Mouse (Mus musculus) liver, adult 2 months (tissue): Measurements from ENCODE around the gene Pik3c2b. TPM values are rescaled to one million over a fixed set of nuclear protein-coding genes. Genes with fewer than 3 reads are reported as not detected.
A peak's percentile ranks its signal among the peaks of the same experiment; 100 is the strongest.

ENCODE experiments used
- DNase-seq: peaks from one replicate; pipeline ENCODE4 v3.0.0-alpha.2; 2011; ENCODE audit warnings: low read depth, low spot score; ENCODE audit errors: extremely low read depth
- H3K27ac ChIP-seq: fragments of 200-500 bp; replicated peaks from 2 replicates; pipeline ENCODE4 v1.5.1; 2012; ENCODE audit warnings: low read depth, mild to moderate bottlenecking, control low read depth, inconsistent platforms, low read length; ENCODE audit not compliant: insufficient read depth
- H3K27me3 ChIP-seq: fragments of 200-500 bp; 2 replicates; pipeline ENCODE4 v1.6.1; 2012; ENCODE audit warnings: mild to moderate bottlenecking, moderate library complexity, low read length, inconsistent platforms; ENCODE audit not compliant: control insufficient read depth, insufficient read depth
- H3K36me3 ChIP-seq: fragments of 200-500 bp; 2 replicates; pipeline ENCODE4 v1.6.1; 2012; ENCODE audit warnings: low read length, inconsistent platforms; ENCODE audit not compliant: control insufficient read depth, insufficient read depth
- H3K4me1 ChIP-seq: fragments of 200-500 bp; 2 replicates; pipeline ENCODE4 v1.6.1; 2011; ENCODE audit warnings: low read length; ENCODE audit not compliant: control insufficient read depth, insufficient read depth
- H3K4me3 ChIP-seq: fragments of 200-500 bp; 2 replicates; pipeline ENCODE4 v1.5.1; 2011; ENCODE audit warnings: low read depth, mild to moderate bottlenecking, control low read depth, low read length, moderate library complexity; ENCODE audit not compliant: insufficient read depth
- H3K79me2 ChIP-seq: fragments of 200-500 bp; 2 replicates; pipeline ENCODE4 v1.6.1; 2012; ENCODE audit warnings: inconsistent platforms, mild to moderate bottlenecking, low read length, moderate library complexity; ENCODE audit not compliant: control insufficient read depth, insufficient read depth
- H3K9ac ChIP-seq: fragments of 200-500 bp; 2 replicates; pipeline ENCODE4 v1.6.1; 2012; ENCODE audit warnings: low read depth, mild to moderate bottlenecking, control low read depth, inconsistent platforms, low read length
- CTCF ChIP-seq: fragments of 200-500 bp; IDR thresholded peaks from 2 replicates; pipeline ENCODE4 v1.5.1; 2011; ENCODE audit warnings: low read depth, low read length, control low read depth
- POLR2A ChIP-seq: fragments of 200-500 bp; IDR thresholded peaks from 2 replicates; pipeline ENCODE4 v1.6.1; 2011; ENCODE audit warnings: low read length, control low read depth; ENCODE audit not compliant: insufficient read depth; ENCODE audit errors: extremely low read depth
- WGBS: fragments of 180-500 bp; shearing (Covaris S2); methylation state at CpG from one replicate; pipeline ENCODE4 v1.1.7; 2018; 5-methylcytosine and 5-hydroxymethylcytosine counted together
- polyA plus RNA-seq: library from polyadenylated mRNA; depleted of rRNA; stranded (reverse); fragments of >200 nt; gene quantifications from 2 replicates; pipeline ENCODE4 v1.2.3, GENCODE M21; 2012
- total RNA-seq: library from RNA; depleted of rRNA; stranded (reverse); fragments of >200 nt; gene quantifications from 2 replicates; pipeline ENCODE4 v1.2.3, GENCODE M21; 2014

Pik3c2b gene
- total and polyA plus RNA-seq, 2 experiments, result 2.5 to 3.3 TPM

DNA sequence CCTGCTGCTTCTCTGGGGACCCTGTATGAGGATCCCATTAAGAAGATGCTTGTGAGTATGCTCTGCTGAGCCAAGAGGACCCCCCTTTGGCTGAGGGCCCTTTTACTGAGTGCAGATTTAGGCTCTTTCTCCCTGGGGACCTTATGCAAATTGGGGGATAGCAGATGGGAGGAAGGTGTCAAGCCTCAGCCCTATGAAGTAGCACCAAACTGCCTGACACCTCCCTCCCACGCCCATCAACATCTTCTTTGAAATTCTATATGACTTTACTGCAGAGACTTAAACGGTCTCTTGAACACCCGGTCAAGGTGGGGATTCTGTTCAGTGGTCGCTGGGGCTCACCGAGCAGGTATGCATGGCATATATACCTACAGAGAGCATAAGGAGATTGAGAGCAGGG, 7.6 kb downstream of the Pik3c2b start:
- Histone ChIP-seq H3K27ac (0 out of 2 replicates have a peak overlapping the region, but pooled peaks have one; percentile 2), H3K4me3 (no peak overlapping the region)

GRCm38 (mm10) chr1:133054326-133054725, 8.9 kb downstream of the Pik3c2b start:
- Histone ChIP-seq H3K79me2 (peaks cover 2% of the 10 kb centered on the region; the same call in 1 of the 2 replicates), H3K36me3 (no peaks in the 10 kb centered on the region), H3K9ac (no peak overlapping the region), H3K27ac (no peak overlapping the region), H3K4me3 (no peak overlapping the region), H3K27me3 (no peaks in the 10 kb centered on the region), H3K4me1 (peaks cover 2% of the 10 kb centered on the region)
- 77% methylated on average over 8 of the region's 8 CpGs for WGBS
- TF ChIP-seq CTCF (no peak), POLR2A (no peak)
- no peak for DNase-seq

More for the DNA sequence above, 7.6 kb downstream of the Pik3c2b start:
- DNase-seq, result no peak
- WGBS, result 75% methylated on average over 5 of the region's 5 CpGs
- H3K36me3 ChIP-seq, result no peaks in the 10 kb centered on the region
- no peaks in the 10 kb centered on the region for H3K27me3 ChIP-seq
- no peak overlapping the region for H3K9ac ChIP-seq
- peaks cover 2% of the 10 kb centered on the region; the same call in 1 of the 2 replicates for H3K79me2 ChIP-seq
- H3K4me1 ChIP-seq, result peaks cover 2% of the 10 kb centered on the region
- TF ChIP-seq POLR2A (no peak), CTCF (no peak)

- H3K9ac ChIP-seq, result no peak overlapping the region
- no peak overlapping the region for H3K27ac ChIP-seq
- H3K4me3 ChIP-seq, result no peak overlapping the region
Measured at GRCm38 (mm10) chr1:133057345-133058034, 12.0 kb downstream of the Pik3c2b start.

GRCm38 (mm10) chr1:133059592-133059991, 14.1 kb downstream of the Pik3c2b start:
- TF ChIP-seq CTCF (no peak), POLR2A (no peak)
- H3K36me3 ChIP-seq, result no peaks in the 10 kb centered on the region
- no peaks in the 10 kb centered on the region; the same call in 1 of the 2 replicates for H3K79me2 ChIP-seq
- WGBS, result 89% methylated on average over 2 of the region's 2 CpGs
- H3K9ac ChIP-seq, result no peak overlapping the region
- H3K27ac ChIP-seq, result no peak overlapping the region
- no peak overlapping the region for H3K4me3 ChIP-seq
- no peaks in the 10 kb centered on the region for H3K27me3 ChIP-seq
- H3K4me1 ChIP-seq, result peaks cover 2% of the 10 kb centered on the region
- DNase-seq, result no peak

More at GRCm38 (mm10) chr1:133057345-133058034, 12.0 kb downstream of the Pik3c2b start:
- peaks cover 2% of the 10 kb centered on the region for H3K4me1 ChIP-seq
- H3K27me3 ChIP-seq, result no peaks in the 10 kb centered on the region
- H3K36me3 ChIP-seq, result no peaks in the 10 kb centered on the region
- DNase-seq, result no peak
- 18% methylated on average over 7 of the region's 7 CpGs for WGBS
- H3K79me2 ChIP-seq, result peaks cover 2% of the 10 kb centered on the region; the same call in 1 of the 2 replicates
- TF ChIP-seq POLR2A (no peak), CTCF (no peak)

GRCm38 (mm10) chr1:133060681-133061080, 15.2 kb downstream of the Pik3c2b start:
- peaks cover 2% of the 10 kb centered on the region for H3K4me1 ChIP-seq
- no peaks in the 10 kb centered on the region for H3K27me3 ChIP-seq
- H3K9ac ChIP-seq, result no peak overlapping the region
- no peaks in the 10 kb centered on the region; the same call in 1 of the 2 replicates for H3K79me2 ChIP-seq
- no peak for TF ChIP-seq POLR2A
- TF ChIP-seq CTCF, result no peak
- H3K4me3 ChIP-seq, result no peak overlapping the region
- no peak for DNase-seq
- H3K36me3 ChIP-seq, result no peaks in the 10 kb centered on the region
- 72% methylated on average over 4 of the region's 4 CpGs for WGBS
- no peak overlapping the region for H3K27ac ChIP-seq

DNA sequence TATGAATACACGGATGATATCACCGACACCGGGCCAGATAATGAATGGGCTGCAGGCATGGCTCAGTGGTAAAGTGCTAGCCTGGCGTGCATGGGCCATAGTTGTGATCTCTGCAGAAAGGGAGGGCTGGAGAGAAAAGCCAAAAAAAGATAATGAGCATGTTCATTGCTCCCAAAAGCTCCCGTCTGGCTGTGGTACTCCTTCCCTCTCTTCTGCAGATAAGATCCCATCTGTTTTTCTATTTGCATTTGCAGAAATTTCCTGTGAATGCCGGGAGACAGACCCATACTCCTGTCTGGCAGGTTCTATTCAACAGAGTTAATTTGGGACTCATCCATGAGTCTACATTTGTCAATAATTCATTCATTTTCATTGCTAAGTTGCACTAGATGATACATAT, 17.7 kb downstream of the Pik3c2b start:
- Histone ChIP-seq H3K36me3 (no peaks in the 10 kb centered on the region), H3K4me3 (no peak overlapping the region), H3K79me2 (0 out of 2 replicates have a peak, but pooled peaks cover 5% of the 10 kb centered on the region), H3K4me1 (no peaks in the 10 kb centered on the region), H3K27me3 (no peaks in the 10 kb centered on the region), H3K9ac (no peak overlapping the region), H3K27ac (no peak overlapping the region)
- DNase-seq, result no peak
- TF ChIP-seq CTCF (no peak), POLR2A (no peak)
- WGBS, result 84% methylated on average over 6 of the region's 6 CpGs
